Mouse (Mus musculus) ES-CJ7 (cell line): Measurements from ENCODE around the gene Rps2.
"Not testable (repeated sequence)": the region's sequence is repeated elsewhere in the genome, so short reads cannot be mapped to it uniquely, and the experiment has no call there.

Experiments used
- DNase-seq: peaks from one replicate; pipeline ENCODE4 v3.0.0; 2011; ENCODE audit warnings: low read depth, low spot score

Rps2 gene

GRCm38 (mm10) chr17:24705821-24706220 lies 12.1 kb upstream of the Rps2 start:
- DNase-seq, result no peak

- DNase-seq, result peak; percentile 93
These were observed 10.7 kb upstream of the Rps2 start, which contains the start of gene Tbl3 for GRCm38 (mm10) chr17:24706982-24707800. Gene Tbl3, minus strand, starts transcription at chr17:24707660.

GRCm38 (mm10) chr17:24707801-24708425 lies 10.0 kb upstream of the Rps2 start:
- no peak for DNase-seq

- DNase-seq, result no peak
These were observed 9.3 kb upstream of the Rps2 start for GRCm38 (mm10) chr17:24708646-24709045.

- DNase-seq, result no peak
These were observed 2.4 kb upstream of the Rps2 start for GRCm38 (mm10) chr17:24715556-24715955.

GRCm38 (mm10) chr17:24716166-24716682 lies 1.7 kb upstream of the Rps2 start:
- no peak for DNase-seq

- not testable (repeated sequence) for DNase-seq
These were observed 1.0 kb downstream of the Rps2 start for GRCm38 (mm10) chr17:24718938-24719337.

- DNase-seq, result peak; percentile 99
These were observed 1.7 kb downstream of the Rps2 start for GRCm38 (mm10) chr17:24719494-24720222.

GRCm38 (mm10) chr17:24720616-24721015 lies 2.7 kb downstream of the Rps2 start:
- DNase-seq, result not testable (repeated sequence)

GRCm38 (mm10) chr17:24721383-24721955 lies 3.6 kb downstream of the Rps2 start:
- not testable (repeated sequence) for DNase-seq

- DNase-seq, result peak; percentile 55
These were observed 4.5 kb downstream of the Rps2 start for GRCm38 (mm10) chr17:24722220-24722924.

- no peak for DNase-seq
These were observed 5.4 kb downstream of the Rps2 start for GRCm38 (mm10) chr17:24723122-24723880.

- DNase-seq, result no peak
These were observed 5.9 kb downstream of the Rps2 start for GRCm38 (mm10) chr17:24723881-24724180.

GRCm38 (mm10) chr17:24724184-24724583 lies 6.3 kb downstream of the Rps2 start, which contains the start of gene Ndufb10:
Gene Ndufb10, minus strand, starts transcription at chr17:24724478.
- DNase-seq, result peak; percentile 94

- no peak for DNase-seq
These were observed 7.9 kb downstream of the Rps2 start for GRCm38 (mm10) chr17:24725637-24726390.

- DNase-seq, result no peak
These were observed 9.7 kb downstream of the Rps2 start, which contains the start of gene Rpl3l for GRCm38 (mm10) chr17:24727618-24728017. Gene Rpl3l, plus strand, starts transcription at chr17:24727820.

GRCm38 (mm10) chr17:24728184-24728583 lies 10.3 kb downstream of the Rps2 start:
- DNase-seq, result no peak

- DNase-seq, result no peak
These were observed 11.2 kb downstream of the Rps2 start for GRCm38 (mm10) chr17:24729067-24729466.

- DNase-seq, result no peak
These were observed 12.9 kb downstream of the Rps2 start for GRCm38 (mm10) chr17:24730787-24731186.
